Mouse (Mus musculus) intestine, embryonic 14.5 days (tissue): ENCODE measurements at regions not wholly inside any gene's neighbourhood (a gene's known extent, or its start where the extent isn't known, plus 50 kb on each side); places are given as distances from the start of the nearest gene placed in this dataset.

Source experiments
- ATAC-seq: fragments of 200-750 bp; cut with Nextera tagmentation; replicated peaks from 2 replicates; pipeline ENCODE4 v1.8.0; 2017; ENCODE audit warnings: low read depth, moderate number of reproducible peaks, moderate TSS enrichment, moderate library complexity; ENCODE audit not compliant: low FRiP score, low TSS enrichment
- DNase-seq: peaks from one replicate; pipeline ENCODE4 v3.0.0-alpha.2; 2018; ENCODE audit warnings: low spot score
- H3K27ac ChIP-seq: fragments of 300-500 bp; sonication (generic); 2 replicates; pipeline ENCODE4 v1.5.1; 2014; ENCODE audit warnings: low read depth, mild to moderate bottlenecking, control low read depth
- H3K27me3 ChIP-seq: fragments of 300-500 bp; sonication (generic); replicated peaks from 2 replicates; pipeline ENCODE4 v1.6.1; 2014; ENCODE audit warnings: low read length, control low read depth; ENCODE audit not compliant: control insufficient read depth, insufficient read depth
- H3K36me3 ChIP-seq: fragments of 300-500 bp; sonication (generic); 2 replicates; pipeline ENCODE4 v1.6.1; 2014; ENCODE audit warnings: low read length, control low read depth; ENCODE audit not compliant: control insufficient read depth, insufficient read depth
- H3K4me1 ChIP-seq: fragments of 300-500 bp; sonication (generic); replicated peaks from 2 replicates; pipeline ENCODE4 v1.6.1; 2014; ENCODE audit warnings: low read length, control low read depth, mixed read lengths; ENCODE audit not compliant: control insufficient read depth, insufficient read depth
- H3K4me2 ChIP-seq: fragments of 300-500 bp; sonication (generic); 2 replicates; pipeline ENCODE4 v1.6.1; 2014; ENCODE audit warnings: low read length
- H3K4me3 ChIP-seq: fragments of 300-500 bp; sonication (generic); 2 replicates; pipeline ENCODE4 v1.5.1; 2014; ENCODE audit warnings: low read depth, low read length, control low read depth, mixed read lengths
- H3K9ac ChIP-seq: fragments of 300-500 bp; sonication (generic); 2 replicates; pipeline ENCODE4 v1.6.1; 2014; ENCODE audit warnings: mild to moderate bottlenecking, low read length
- H3K9me3 ChIP-seq: fragments of 300-500 bp; sonication (generic); 2 replicates; pipeline ENCODE4 v1.6.1; 2016; ENCODE audit warnings: low read length, control low read depth; ENCODE audit not compliant: control insufficient read depth
- whole genome bisulfite sequencing: fragments of 180-500 bp; shearing (Covaris S2); extraction: QIAGEN DNeasy Blood & Tissue Kit; methylation state at CpG from one replicate; pipeline ENCODE4 v1.1.7; 2014; 5-methylcytosine and 5-hydroxymethylcytosine counted together

GRCm38 (mm10) chr9:112014796-112015195 is 220.9 kb downstream of the Arpp21 start:
- no peak for ATAC-seq
- WGBS: 66% methylated on average over 6 of the region's 6 CpGs
- no peak overlapping the region for H3K4me2 ChIP-seq
- no peak for DNase-seq
- H3K4me3 ChIP-seq: no peak overlapping the region
- no peak overlapping the region for H3K27ac ChIP-seq
- H3K9me3 ChIP-seq: no peaks in the 10 kb centered on the region
- no peaks in the 10 kb centered on the region for H3K27me3 ChIP-seq
- H3K4me1 ChIP-seq: no peaks in the 10 kb centered on the region
- no peak overlapping the region for H3K9ac ChIP-seq
- H3K36me3 ChIP-seq: no peaks in the 10 kb centered on the region

GRCm38 (mm10) chr9:111994401-111994800 is 241.3 kb downstream of the Arpp21 start:
- no peak for DNase-seq
- no peak overlapping the region for H3K4me2 ChIP-seq
- WGBS: 49% methylated on average over 4 of the region's 4 CpGs

GRCm38 (mm10) chr9:111993844-111994243 is 241.9 kb downstream of the Arpp21 start:
- Histone ChIP-seq H3K27ac (no peak overlapping the region), H3K4me1 (0 out of 2 replicates have a peak, but pooled peaks cover 2% of the 10 kb centered on the region), H3K36me3 (no peaks in the 10 kb centered on the region), H3K9me3 (no peaks in the 10 kb centered on the region), H3K27me3 (no peaks in the 10 kb centered on the region), H3K9ac (no peak overlapping the region), H3K4me3 (no peak overlapping the region), H3K4me2 (no peak overlapping the region)
- DNase-seq (no peak), ATAC-seq (no peak)
- 23% methylated on average over 4 of the region's 4 CpGs for WGBS

More at GRCm38 (mm10) chr9:111994401-111994800, 241.3 kb downstream of the Arpp21 start:
- H3K36me3 ChIP-seq: no peaks in the 10 kb centered on the region
- no peaks in the 10 kb centered on the region for H3K9me3 ChIP-seq
- H3K27me3 ChIP-seq: no peaks in the 10 kb centered on the region
- no peak overlapping the region for H3K9ac ChIP-seq
- no peak overlapping the region for H3K27ac ChIP-seq
- no peak for ATAC-seq
- 0 out of 2 replicates have a peak, but pooled peaks cover 2% of the 10 kb centered on the region for H3K4me1 ChIP-seq
- H3K4me3 ChIP-seq: no peak overlapping the region

GRCm38 (mm10) chr9:111990060-111990459 is 245.7 kb downstream of the Arpp21 start:
- Histone ChIP-seq H3K4me2 (no peak overlapping the region), H3K4me3 (no peak overlapping the region), H3K4me1 (0 out of 2 replicates have a peak, but pooled peaks cover 2% of the 10 kb centered on the region), H3K27ac (no peak overlapping the region), H3K9ac (no peak overlapping the region), H3K36me3 (no peaks in the 10 kb centered on the region), H3K27me3 (no peaks in the 10 kb centered on the region), H3K9me3 (no peaks in the 10 kb centered on the region)
- DNase-seq (no peak), ATAC-seq (no peak)
- 76% methylated on average over 3 of the region's 3 CpGs for whole genome bisulfite sequencing

- Histone ChIP-seq H3K27ac (no peak overlapping the region), H3K9me3 (no peaks in the 10 kb centered on the region), H3K36me3 (no peaks in the 10 kb centered on the region), H3K4me2 (no peak overlapping the region), H3K9ac (no peak overlapping the region), H3K4me3 (no peak overlapping the region), H3K4me1 (no peaks in the 10 kb centered on the region), H3K27me3 (no peaks in the 10 kb centered on the region)
- no peak for ATAC-seq
- no peak for DNase-seq
- WGBS: 26% methylated on average over 5 of the region's 5 CpGs
Observed at GRCm38 (mm10) chr9:111963405-111964037, 272.2 kb downstream of the Arpp21 start.

- Histone ChIP-seq H3K4me1 (no peaks in the 10 kb centered on the region), H3K36me3 (no peaks in the 10 kb centered on the region), H3K9me3 (no peaks in the 10 kb centered on the region), H3K9ac (no peak overlapping the region), H3K4me3 (no peak overlapping the region), H3K4me2 (no peak overlapping the region), H3K27ac (no peak overlapping the region), H3K27me3 (no peaks in the 10 kb centered on the region)
- WGBS: 47% methylated on average over 2 of the region's 2 CpGs
- DNase-seq (no peak), ATAC-seq (no peak)
Observed at GRCm38 (mm10) chr9:111957799-111958198, 267.7 kb upstream of the Stac start.

GRCm38 (mm10) chr9:111939271-111940067 is 249.3 kb upstream of the Stac start:
- no peaks in the 10 kb centered on the region for H3K36me3 ChIP-seq
- no peak overlapping the region for H3K27ac ChIP-seq
- H3K9ac ChIP-seq: no peak overlapping the region
- H3K4me2 ChIP-seq: no peak overlapping the region
- H3K4me1 ChIP-seq: no peaks in the 10 kb centered on the region
- no peaks in the 10 kb centered on the region for H3K9me3 ChIP-seq
- DNase-seq: no peak
- no peaks in the 10 kb centered on the region for H3K27me3 ChIP-seq
- WGBS: 52% methylated on average over 8 of the region's 8 CpGs
- H3K4me3 ChIP-seq: no peak overlapping the region
- ATAC-seq: no peak

- DNase-seq: no peak
- no peak overlapping the region for H3K9ac ChIP-seq
Observed at GRCm38 (mm10) chr9:111932455-111932854, 242.3 kb upstream of the Stac start.

More at GRCm38 (mm10) chr9:111932455-111932854, 242.3 kb upstream of the Stac start:
- no peak overlapping the region for H3K27ac ChIP-seq
- ATAC-seq: no peak
- no peak overlapping the region for H3K4me3 ChIP-seq
- WGBS: 83% methylated on average over 6 of the region's 6 CpGs
- no peaks in the 10 kb centered on the region for H3K4me1 ChIP-seq
- H3K4me2 ChIP-seq: no peak overlapping the region
- no peaks in the 10 kb centered on the region for H3K36me3 ChIP-seq
- no peaks in the 10 kb centered on the region for H3K27me3 ChIP-seq
- H3K9me3 ChIP-seq: no peaks in the 10 kb centered on the region
